Mouse (Mus musculus): ENCODE data around the gene Vmp1. TPM values are rescaled to one million over a fixed set of nuclear protein-coding genes. Genes with fewer than 3 reads are reported as not detected.

Vmp1 gene
- total RNA-seq, 4 experiments from 2014 or later: 133 to 169 (median 142) TPM

DNA sequence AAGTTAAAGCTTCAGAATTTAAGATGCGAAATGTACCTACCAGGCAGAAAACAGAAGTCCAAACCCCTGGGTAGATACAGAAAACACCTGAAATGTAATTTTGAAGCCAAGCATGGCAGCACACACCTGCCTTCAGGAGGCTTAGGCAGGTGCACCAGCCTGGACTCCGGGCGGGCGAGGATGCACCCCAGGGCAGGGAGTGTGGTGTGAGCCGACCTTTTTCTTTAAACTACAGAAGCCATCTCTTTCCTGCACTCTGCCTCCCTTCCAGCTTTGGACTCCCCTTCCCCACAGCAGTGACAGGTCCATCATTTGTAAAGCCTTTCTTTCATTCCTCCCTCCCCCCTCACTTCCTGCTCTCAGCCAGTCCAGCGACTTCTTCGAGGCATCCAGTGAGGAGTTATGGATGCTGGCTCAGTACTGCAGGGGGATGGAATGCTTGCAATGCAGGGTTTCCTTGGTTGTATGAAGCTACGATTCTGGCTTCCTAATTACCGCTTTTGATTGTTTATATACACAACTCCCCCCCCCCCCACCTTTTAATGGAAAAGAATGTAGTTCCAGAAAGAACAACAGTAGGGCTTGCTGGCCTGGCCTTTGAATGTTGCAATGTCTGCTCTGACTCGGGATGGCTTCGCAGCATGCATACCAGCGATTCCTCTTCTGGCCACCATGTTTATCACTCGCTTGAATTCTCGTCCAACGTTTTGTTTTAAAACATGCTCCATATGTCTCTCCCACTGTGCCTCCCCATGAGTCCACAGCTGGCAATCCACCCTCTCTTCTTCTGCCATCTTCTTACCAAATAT, 112.4 kb downstream of the Vmp1 start:
- no peak for DNase-seq (ENCODE audit: low spot score in 2 of 2)

DNA sequence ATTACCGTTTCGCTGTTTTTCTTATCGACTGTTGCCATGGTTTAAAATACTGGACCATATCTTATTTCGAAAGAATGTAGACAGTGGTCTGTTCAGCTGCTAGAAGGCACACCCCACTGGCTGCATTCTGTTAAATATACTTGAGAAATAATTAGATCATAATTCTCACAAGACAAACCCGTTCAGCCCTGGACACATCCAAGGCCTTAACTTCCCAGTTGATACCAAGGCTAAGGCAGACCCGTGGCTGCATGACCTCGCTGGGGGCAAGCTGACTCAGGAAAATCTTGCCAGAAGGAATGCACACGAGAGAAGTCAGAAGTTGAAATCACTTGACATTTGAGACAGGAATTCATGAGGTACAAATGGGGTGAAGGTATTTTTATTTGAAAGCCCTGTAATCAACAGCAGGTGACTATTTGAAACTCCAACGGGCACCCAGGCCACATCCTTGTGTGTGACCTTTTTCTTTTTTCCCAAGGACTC, 113.3 kb downstream of the Vmp1 start:
- no peak for DNase-seq (ENCODE audit: low spot score in 2 of 2)

DNA sequence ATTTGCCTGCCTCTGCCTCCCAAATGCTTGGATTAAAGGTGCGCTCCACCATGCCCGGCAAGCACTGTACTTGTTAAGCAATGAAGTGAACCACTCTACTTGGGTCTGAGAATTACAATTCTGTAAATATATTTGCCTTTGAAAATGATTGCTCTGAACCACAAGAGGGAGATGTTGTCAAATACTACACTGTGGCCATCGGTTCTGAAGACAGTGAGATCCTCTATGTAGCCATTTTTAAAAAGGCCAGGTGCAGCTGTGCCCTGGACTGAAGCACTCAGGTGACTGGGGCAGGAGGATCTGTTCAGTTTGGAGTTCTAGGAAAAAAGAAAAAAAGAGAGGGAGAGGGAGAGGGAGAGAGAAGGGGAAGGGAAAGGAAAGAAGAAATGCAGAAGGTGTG, 115.2 kb downstream of the Vmp1 start:
- DNase-seq (ENCODE audit: low spot score in 2 of 2): no peak

DNA sequence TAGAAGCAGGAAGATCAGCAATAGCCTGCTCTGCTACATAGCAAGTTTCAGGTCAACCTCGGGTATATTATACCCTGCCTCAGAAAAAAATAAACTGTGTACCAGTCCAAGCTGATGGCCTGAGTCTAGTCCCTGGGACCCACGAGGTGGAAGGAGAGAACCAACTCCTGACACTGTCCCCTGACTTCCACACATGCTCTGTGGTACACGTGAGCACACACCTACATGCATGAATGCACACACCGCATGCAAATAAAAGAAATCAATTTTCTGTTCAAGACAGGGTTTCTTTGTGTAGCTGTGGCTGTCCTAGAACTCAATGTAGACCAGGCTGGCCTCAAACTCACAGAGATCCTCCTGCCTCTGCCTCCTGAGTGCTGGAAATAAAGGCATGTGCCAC, 125.4 kb downstream of the Vmp1 start:
- no peak for DNase-seq (ENCODE audit: low spot score in 2 of 2)

- no peak for DNase-seq (ENCODE audit: low spot score in 2 of 2)
Observed at GRCm38 (mm10) chr11:86553525-86553924, 130.1 kb downstream of the Vmp1 start.

DNA sequence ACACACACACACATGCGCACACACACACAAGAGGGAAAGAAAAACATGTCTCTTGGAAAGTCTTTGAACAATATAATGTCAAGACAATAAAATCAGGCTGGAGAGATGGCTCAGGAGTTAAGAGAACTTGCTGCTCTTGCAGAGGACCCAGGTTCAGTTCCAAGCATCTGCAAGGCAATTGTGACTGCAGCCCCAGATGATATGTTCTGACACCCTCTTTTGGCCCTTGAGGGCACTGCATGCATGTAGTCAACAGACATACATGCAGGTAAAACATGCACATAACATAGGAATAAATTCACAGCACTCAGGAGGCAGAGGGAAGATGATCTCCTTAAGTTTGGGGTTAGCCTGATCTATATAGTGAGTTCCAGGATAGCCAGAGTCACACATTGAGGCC, 136.2 kb downstream of the Vmp1 start:
- no peak for DNase-seq (ENCODE audit: low spot score in 2 of 2)

- no peak for DNase-seq (ENCODE audit: low spot score in 2 of 2)
Observed at GRCm38 (mm10) chr11:86545556-86545955, 138.1 kb downstream of the Vmp1 start.

GRCm38 (mm10) chr11:86544639-86545299, 138.9 kb downstream of the Vmp1 start, which contains the start of the genes Rps6kb1 and Tubd1:
TSS of gene Rps6kb1 (minus strand) at chr11:86544805.
TSS of gene Tubd1 (plus strand) at chr11:86544991.
- DNase-seq (ENCODE audit: low spot score in 2 of 2): peak; percentile 93 to 99

- DNase-seq (ENCODE audit: low spot score in 2 of 2): peak; percentile 13 to 16
Observed at GRCm38 (mm10) chr11:86543960-86544638, 139.5 kb downstream of the Vmp1 start.

DNA sequence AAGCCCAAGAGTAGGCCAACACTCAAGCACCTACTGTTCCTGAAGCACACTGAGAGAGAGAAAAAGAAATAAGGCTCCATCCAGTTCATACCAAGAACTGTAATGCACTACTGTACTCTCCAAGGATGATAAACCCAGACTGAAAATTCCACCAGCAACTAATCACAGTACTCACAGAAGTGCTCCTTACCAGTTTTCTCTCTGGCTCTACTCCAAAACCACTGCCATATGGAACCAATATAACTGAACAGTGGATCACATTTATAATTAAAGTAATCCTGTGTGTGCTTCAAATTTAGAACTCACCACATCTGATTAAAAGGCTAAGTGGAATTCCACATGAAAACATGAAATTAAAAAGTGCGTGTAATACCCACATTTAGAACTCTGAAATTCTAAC, 140.8 kb downstream of the Vmp1 start:
- DNase-seq (ENCODE audit: low spot score in 2 of 2): no peak

DNA sequence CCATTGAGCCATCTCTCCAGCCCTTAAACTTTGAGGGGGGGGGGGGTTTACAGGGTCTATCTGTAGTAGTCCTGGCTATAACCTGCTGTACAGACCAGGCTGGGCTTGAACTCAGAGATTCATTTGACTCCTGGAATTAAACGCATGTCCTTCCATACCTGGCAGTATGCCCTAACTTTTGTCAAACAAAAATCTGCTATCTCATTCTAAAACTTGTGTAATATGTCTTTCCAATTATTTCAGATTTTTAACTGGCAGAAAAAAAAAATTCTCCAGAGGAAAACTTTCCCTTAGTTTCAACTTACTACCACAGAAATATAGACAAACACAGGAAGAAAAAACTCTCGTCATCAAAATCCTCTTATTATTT, 143.2 kb downstream of the Vmp1 start:
- DNase-seq (ENCODE audit: low spot score in 2 of 2): no peak

GRCm38 (mm10) chr11:86539716-86540475, 143.7 kb downstream of the Vmp1 start:
- DNase-seq (ENCODE audit: low spot score in 2 of 2): no peak

GRCm38 (mm10) chr11:86538786-86539185, 144.8 kb downstream of the Vmp1 start:
- no peak for DNase-seq (ENCODE audit: low spot score in 2 of 2)

- no peak for DNase-seq (ENCODE audit: low spot score in 2 of 2)
Observed at GRCm38 (mm10) chr11:86534201-86534910, 149.3 kb downstream of the Vmp1 start.

Small RNA genes within 50 kb of the gene (microRNA-seq; reads per million reads assigned to microRNA genes)
- gene Mir21a: 976 to 1,651 reads per million in 2 experiments

Other genes with a start within 250 kb of the Vmp1 start
- 10 to 100 TPM; 24.5 to 29.3 (median 27.0) TPM for gene Rnft1, start 199.2 kb downstream of the Vmp1 start, total RNA-seq (2022)
- gene Rps6kb1, start 139.0 kb downstream of the Vmp1 start, total RNA-seq (2022): 10 to 100 TPM; 39.0 to 44.0 (median 39.5) TPM
- 1 to 10 TPM; 3.8 to 4.8 (median 3.9) TPM for gene Tubd1, start 138.8 kb downstream of the Vmp1 start, total RNA-seq (2022)
- 1 to 10 TPM; 8.5 to 9.2 (median 8.7) TPM for gene Ptrh2, start 149 bp upstream of the Vmp1 start, total RNA-seq (2022)
- 100 to 1,000 TPM; 529 to 551 (median 542) TPM for gene Cltc, start 73.7 kb upstream of the Vmp1 start, total RNA-seq (2022)
- gene Dhx40, start 123.9 kb upstream of the Vmp1 start, total RNA-seq (2022): 10 to 100 TPM; 20.0 to 23.2 (median 20.8) TPM